Mouse (Mus musculus) embryonic fibroblast, embryonic 13.5 days (primary cell): ENCODE results near the gene Itgav.

Experiments used
- CTCF ChIP-seq: IDR thresholded peaks from 2 replicates; pipeline ENCODE4 v1.5.1; 2011; ENCODE audit warnings: mild to moderate bottlenecking, control low read depth, low read length, moderate library complexity, borderline replicate concordance; ENCODE audit not compliant: insufficient read depth
- POLR2A ChIP-seq: IDR thresholded peaks from 2 replicates; pipeline ENCODE4 v1.6.1; 2011; ENCODE audit warnings: low read depth, mild to moderate bottlenecking, control low read depth, low read length, moderate library complexity

DNA sequence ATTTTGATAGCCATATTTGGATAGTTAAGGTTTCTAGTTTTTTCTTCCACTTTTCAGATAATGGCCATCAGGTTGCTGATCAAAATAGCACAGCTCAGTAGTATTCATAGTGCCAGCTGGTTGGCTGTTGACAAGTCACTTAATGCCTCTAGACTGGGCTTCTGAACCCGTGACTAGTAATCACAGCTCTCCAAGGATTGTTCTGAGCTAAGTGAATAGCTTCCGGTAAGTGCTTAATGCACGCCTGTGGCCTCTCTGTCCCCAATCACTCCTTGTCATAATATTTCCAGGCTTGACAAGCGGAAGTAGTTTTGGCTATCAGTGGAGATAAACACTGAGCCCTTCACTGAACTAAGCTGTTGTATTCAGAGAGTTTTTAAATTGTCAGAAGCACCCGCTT, 35.5 kb downstream of the Itgav start:
- TF ChIP-seq CTCF = no peak
- no peak for TF ChIP-seq POLR2A
